Mouse (Mus musculus) brain, embryonic 14.5 days (tissue): ENCODE data around the gene Zfp423.

ENCODE experiments used
- CTCF ChIP-seq: fragments of 200-500 bp; IDR thresholded peaks from 2 replicates; pipeline ENCODE4 v1.5.1; 2012; ENCODE audit warnings: inconsistent platforms, mild to moderate bottlenecking, moderate library complexity, borderline replicate concordance; ENCODE audit not compliant: insufficient read depth, insufficient read length; ENCODE audit errors: extremely low read depth
- POLR2A ChIP-seq: fragments of 200-500 bp; IDR thresholded peaks from 2 replicates; pipeline ENCODE4 v1.6.1; 2012; ENCODE audit warnings: mild to moderate bottlenecking, inconsistent platforms, borderline replicate concordance; ENCODE audit not compliant: poor library complexity, insufficient read depth, insufficient read length, severe bottlenecking; ENCODE audit errors: extremely low read depth

DNA sequence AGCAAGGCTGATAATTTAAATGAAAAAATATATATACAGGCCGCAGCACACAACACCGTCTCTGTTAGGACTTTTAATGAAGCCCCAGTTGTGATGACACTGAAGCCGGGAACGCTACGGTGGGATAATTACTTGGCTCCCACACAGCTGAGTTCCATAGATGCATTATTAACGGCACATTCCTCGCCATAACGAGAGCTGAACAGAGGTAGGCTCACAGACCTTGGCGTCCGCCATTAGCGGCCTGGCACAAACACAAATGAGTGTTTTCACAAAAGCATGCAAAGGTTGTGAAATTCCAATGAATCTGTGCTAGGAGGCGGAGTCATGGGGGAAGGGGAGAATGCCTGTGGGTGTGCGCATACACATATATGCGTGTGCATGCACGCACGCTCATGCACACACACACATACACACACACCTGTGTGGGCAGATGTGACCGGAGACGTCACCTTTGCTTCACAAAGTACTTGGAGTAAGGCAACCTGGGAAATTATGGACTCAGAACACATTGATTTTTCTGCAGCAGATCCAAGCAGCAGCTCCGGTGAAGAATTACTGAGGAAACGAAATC is 214.2 kb downstream of the Zfp423 start:
- no peak for TF ChIP-seq CTCF
- no peak for TF ChIP-seq POLR2A
